Mouse (Mus musculus): ENCODE measurements at regions not wholly inside any gene's neighbourhood (a gene's known extent, or its start where the extent isn't known, plus 50 kb on each side); places are given as distances from the start of the nearest gene placed in this dataset.
A peak's percentile ranks its signal among the peaks of the same experiment; 100 is the strongest.

DNA sequence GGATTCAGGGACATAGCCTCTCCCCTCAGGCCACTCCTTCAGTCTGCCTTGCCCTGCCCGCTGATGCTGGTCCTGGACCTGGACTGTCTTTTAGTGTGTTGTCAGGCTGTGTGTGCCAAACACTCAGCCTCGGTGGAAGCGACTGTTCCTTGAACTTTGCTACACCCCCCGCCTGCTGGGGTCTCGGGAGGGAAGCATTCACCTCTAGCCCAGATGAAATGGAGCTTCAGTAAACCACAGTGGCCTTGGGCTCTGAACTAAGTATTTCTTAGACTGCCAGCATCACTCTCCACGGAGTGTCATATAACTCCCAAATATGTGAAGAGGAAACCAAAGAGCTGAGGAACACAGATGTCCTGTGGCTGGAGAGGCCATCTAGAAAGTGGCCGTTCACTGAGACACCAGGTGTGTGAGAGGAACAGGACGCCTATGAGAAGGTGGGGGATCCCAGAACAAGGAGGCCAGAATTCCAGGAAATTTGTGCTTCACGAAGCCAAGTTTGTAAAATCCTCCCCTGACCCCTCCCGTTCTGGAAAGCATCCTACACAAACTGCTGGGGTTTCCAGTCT lies 170.2 kb downstream of the Zfp36l1 start:
- DNase-seq (ENCODE audit: low spot score): no peak

DNA sequence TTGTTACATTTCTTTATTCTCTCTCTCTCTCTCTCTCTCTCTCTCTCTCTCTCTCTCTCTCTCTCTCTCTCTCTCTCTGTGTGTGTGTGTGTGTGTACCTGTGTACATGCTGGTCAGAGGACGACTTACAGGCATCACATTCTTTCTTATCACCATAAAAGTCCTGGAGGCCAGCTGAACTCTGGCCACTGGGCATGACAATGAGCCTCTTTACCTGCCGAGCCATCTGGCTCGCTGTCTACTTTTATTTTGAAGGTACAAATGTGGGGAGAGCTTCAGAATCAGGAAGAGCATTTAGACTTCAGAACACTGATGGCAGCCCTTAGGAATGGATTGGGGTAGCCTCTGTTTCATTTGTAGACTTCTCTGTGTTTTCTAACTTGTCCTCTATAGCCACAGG lies 171.0 kb downstream of the Zfp36l1 start:
- no peak for DNase-seq (ENCODE audit: low spot score)

DNA sequence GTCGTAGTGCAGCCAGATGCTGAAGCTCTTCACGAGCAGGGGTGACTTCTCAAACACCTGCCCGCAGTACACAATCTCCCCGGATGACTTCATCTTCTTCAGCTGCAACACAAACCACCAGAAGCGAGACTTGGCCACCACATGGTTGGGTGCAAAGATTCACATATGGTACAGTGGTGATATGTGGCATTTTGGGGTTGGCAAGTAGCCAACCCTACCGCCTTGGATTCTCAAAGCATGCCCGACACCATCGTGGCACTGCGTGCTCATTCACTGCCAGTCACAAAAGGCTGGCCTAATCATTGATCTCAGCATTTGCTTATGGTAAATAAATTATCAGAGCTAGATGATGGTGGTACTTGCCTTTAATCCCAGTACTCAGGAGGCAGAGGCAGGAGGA lies 173.4 kb downstream of the Zfp36l1 start:
- no peak for DNase-seq (ENCODE audit: low spot score)

DNA sequence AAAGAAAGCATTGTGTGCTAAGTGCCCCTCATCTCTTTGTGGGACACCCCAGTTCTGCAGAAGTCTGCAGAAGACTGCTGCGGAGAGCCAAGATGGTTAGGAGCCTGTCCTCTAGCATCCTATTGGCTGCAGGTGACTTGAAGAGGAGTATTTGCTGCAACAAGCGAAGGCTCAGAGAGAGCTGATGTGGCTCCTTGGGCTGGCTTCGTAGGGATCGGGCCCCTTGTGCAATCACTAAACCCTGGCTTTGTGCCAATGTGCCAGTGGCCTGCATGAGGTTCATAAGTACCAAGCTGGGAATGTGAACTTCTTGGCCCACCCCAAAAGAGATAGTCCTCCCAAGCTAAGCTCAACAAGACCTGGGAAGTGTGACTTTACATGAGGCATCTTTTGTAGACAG lies 174.9 kb downstream of the Zfp36l1 start:
- no peak for DNase-seq (ENCODE audit: low spot score)

DNA sequence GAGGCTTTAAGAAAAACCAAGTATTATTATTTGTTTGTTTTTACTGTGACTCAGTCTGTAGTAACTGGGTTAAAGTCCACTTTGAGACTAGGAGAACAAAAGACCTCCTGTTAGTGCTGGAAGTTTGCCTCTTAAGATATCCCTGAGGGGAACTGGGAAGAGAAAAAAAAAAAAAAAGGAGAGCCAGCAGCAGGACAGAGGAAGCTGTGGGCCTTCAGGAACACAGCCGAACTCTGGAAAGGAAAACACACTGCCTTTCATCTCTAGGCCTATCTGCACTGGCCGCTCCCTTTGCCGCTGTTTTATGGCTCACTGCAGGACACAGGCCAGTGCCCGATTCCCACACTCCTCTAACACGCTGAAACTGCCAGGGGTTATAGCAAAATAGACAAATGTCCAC lies 176.1 kb downstream of the Zfp36l1 start:
- DNase-seq (ENCODE audit: low spot score): no peak

DNA sequence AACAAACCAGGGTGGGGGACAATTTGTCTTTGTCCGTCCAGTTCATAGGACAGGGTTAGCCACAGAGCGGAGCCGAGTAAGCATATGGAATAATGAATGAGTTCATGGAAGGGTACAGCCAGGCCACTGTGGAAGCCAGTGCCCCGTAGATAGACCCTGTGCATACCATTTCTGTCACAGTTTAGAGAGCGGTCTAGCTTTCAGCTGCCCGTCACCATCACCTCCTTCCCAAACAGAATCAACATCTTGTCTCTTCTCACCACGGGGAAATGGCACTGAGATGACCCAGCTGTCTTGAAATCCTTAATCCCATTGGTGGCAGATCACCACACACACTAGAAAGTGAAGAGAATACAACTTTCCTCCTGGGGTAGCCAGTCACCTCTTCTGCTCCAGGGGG lies 178.7 kb downstream of the Zfp36l1 start:
- DNase-seq (ENCODE audit: low spot score): no peak

DNA sequence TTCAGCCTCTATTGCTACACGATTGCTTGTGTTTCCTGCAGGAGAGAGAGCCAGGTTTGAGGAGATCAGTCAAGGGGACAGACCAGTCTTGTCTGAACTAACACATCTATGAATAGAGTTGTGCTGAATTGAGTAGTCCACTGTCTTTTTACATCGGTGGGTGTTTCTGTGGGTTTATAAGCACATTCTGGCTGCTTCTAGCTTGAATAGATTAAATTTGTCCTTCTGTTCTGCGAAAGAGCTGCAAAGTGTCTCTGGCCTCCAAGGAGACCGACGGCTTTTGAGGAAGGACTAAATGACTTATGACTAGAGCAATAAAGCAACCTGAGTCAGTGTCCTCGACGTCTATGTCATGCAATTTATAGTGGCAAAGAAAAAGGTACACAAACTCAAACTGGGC lies 179.9 kb downstream of the Zfp36l1 start:
- no peak for DNase-seq (ENCODE audit: low spot score)

DNA sequence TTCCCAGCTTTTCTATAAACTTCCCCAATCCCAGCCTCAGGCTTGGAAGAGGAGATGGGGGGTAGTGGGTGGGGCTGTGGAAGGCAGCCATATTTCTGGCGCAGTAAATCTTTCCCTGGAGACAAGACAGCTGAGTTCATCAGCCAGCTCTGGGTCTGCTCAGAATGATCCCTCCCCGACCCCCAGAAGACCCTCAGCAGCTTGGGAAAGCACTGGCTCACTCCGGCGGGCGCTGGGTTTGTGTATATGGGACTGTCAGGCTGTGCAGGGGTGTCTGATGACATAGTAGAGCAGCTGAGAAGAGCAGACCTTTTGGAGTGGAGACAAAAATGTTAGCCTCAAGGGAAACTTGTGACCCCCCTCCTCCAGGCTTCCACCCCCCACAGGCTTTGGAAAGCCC lies 181.4 kb downstream of the Zfp36l1 start:
- DNase-seq (ENCODE audit: low spot score): no peak

DNA sequence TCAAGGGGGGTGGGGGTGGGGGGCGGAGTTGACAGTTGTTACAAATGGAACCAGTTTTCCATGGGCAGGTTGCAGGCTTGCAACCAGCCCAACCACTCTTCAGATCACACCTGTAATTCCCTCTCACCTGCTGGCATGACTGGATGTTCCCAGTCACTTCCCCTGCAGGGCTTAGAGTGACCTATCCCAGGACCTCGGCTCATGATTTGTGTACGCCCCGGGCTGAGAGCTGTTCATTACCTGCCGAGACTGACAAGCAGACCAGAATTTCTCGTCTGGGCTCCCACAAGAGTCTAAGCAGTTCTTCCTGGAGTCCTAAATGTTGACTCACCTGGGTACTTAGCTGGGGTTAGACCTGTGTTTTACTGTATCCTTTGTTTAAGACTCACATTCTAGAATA lies 183.0 kb downstream of the Zfp36l1 start:
- DNase-seq (ENCODE audit: low spot score): no peak

DNA sequence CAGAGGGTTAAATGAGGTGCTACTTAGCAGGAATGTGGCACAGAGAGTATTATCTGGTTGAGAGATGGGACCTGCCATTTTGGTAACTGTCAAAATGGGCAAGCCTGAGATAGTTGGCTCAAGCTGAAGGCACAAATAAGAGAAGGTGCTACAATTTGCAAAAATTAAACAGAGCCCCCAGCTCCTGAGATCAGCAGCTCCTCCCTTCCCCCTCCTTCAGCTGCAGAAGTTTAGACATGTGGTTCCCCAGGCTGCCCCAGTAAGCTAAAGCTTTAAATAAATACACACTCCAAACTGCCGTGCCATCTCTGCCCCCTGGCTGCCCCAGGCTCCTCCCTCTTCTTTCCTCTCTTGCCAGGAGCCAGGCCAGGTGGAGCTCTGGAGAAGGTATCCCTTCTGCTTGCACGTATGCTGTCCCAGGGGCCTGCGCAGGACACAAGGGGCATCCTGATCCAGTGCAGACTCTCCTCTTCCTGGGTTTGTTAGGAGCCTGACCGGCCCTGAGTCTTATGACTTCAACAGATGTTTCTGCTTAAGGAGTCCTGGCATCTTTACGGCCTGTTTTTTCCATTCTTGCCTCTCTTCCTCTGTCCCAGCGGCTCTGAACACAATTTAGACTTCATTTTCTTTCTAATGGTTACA lies 184.0 kb downstream of the Zfp36l1 start:
- no peak for DNase-seq (ENCODE audit: low spot score)

DNA sequence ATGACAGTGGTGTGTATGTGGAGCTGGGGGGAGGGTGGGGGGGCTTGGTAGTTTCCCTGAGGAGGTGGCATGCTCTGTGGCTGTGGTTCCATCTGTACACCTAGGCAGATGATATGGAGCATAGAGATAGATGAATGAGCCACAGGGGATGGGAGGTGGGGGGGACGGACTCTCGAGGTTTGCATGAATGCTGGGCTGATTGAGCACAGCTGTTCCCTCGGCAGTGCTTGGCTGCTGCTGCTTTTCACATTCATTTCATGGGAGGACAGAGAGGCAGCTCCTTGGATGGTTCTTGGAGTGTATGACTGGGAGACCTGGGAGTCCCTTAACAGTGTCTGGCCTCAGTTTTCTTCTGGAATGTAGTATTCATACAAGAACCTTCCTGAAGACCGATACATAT lies 184.5 kb downstream of the Zfp36l1 start:
- no peak for DNase-seq (ENCODE audit: low spot score)

DNA sequence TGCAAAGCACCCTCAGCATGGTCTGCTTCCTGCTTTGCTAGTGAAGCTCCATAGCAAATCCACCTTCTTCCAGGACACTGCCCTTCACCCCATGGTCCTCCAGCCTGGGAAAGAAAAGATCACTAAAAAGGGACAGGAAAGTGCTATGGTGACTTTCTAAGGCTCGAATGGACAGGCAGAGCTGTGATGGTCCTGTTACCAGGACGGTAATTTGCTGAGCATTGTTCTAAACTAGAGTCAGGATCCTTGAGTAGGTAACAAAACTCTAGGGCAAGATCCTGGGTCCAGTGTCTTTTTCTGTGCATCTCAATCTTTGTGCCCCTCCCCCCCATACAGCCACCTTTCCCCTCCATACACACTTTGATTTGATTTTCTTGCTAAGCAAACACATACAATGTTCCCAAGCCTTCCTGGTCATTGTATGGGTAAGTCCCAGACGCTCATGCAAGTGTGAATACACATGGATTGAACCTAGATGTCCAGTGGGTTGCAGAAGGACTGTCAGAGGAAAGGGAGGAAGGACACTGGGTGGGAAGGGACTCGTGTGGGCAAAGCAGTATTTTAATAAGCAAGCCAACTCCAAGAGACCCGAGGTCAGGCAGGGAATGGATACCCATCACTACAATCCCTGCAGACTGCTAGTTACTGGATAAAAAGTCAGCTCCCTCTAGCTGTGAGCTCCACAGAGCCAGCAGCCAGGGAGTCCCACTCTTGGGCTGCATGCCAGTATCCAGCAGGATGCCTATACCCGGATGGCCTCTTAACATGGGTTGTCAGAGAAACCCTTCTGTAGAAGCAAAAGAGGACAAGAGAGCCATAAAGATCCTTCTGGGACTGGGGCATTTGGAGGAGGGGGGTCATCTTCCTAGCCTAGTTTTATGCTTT lies 186.9 kb downstream of the Zfp36l1 start:
- no peak for DNase-seq (ENCODE audit: low spot score)

DNA sequence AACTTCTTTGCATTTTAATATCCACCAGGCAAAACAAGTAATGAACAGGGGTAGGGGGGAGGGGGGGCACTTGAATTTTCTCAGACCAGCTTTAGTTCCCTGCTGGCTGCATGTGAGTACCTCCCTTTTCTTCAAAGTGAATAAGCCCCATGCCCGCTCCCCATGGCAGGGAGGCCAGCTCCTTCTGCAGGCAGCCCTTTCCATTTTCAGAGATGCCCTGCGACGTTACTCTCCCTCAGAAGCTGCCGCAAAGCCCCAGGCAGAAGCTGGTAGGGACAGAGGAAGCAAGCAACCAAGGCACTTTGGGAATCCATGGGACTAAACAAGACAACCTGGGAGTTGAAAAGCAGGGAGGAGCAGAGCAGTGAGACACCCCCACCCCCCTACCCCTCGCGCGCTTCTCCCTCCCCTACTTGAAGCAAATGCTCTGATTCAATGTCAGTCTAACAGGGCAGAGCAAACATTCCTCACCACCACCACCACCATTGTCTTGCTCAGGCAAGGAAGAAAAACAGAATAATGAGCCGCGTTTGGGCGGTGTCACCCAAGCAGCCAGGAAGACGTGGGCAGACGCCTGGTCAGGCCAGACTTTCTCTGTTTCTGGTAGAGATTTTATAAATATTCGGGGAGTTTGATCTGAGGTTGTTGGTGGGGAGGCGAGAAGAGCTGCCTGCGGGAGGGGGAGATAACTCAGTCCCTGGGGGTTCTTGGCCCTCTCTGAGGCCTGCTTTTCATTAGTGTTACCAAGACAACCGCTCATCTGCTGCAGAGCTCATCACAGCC lies 187.7 kb downstream of the Zfp36l1 start:
- DNase-seq (ENCODE audit: low spot score): no peak

DNA sequence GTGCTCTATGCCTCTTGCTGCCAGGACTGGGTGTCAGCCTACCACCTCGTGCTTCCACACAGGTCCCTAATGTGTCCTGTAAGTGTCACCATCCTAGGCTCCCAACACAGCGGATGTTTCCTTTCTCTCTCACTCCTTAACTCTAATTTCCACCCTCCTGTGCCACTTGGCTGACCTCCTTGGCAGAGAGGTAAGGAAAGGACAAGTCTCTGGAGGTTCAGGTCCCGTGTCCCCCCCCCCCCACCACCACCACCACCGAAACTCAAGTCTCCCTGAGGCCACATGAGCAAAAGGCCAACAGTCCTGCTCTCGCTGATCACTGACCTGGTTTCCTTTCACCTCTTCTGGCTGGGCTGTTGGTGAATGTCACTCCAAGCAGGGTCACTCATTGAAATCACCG lies 189.0 kb downstream of the Zfp36l1 start:
- DNase-seq (ENCODE audit: low spot score): no peak

DNA sequence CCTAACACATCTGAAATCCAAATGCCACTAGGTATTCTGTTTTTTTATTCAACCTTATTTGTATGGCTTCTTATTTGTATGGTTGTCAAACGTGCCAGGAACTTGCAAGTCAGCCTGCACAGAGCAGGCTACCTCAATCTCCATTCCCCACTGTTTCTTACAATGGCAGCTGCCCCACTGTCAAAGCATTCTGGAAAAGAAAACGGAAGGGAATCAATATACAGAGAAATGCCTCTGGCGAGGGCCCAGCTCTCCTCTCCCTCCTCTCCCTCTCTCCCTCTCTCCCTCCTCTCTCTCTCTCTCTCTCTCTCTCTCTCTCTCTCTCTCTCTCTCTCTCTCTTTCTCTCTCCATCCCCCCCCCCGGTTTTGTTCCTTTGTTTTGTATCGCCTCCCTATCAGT lies 191.0 kb downstream of the Zfp36l1 start:
- DNase-seq (ENCODE audit: low spot score): no peak

DNA sequence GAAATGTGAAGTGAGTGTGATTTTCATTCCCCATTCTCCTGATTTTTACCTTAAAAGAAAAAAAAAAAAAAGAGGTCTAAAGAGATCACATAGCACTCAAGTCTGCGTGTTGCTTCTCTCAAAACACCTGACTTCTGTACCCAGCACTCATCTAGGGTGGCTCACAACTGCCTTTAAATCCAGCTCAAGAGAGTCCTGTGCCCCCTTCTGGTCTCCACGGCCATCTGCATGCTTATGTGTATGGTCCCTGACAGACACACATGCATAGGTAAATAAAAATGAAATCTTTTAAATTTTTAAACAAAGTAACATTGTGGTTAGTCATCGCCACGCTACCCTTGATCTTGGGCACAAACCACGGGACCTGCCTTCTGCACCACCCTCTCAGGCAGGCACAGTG lies 193.8 kb downstream of the Zfp36l1 start:
- peak; percentile 4 for DNase-seq (ENCODE audit: low spot score)

DNA sequence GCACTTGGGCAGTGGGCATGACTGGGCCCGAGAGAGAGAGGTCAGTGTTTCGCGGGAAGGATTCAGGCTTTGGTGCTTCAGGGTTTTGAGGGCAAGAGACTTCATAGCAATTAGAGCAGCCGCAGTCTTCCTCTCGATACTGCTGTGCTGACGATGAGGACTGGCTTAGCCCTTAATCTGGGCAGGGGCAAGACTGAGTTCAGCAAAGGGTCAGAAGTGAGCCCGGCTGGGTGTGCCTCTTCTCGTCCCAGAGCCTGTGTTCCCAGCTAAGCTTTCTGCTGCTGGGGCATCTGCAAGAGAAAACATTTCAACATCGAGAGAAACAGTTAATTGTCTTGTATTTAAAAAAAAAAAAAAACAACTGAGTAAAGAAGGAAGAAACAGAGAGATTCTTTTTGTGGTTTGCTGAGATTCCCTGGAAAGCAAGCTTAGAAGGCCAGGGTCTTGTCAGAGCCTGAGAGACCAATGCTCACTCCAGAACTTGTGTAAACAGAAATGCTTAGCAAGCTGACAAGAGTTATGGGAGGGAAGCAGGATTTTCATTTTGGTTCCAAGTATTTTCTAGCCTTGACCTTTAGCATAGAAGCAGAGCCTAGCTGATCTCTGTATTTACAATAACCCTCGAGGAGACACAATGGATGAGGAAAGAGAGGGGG lies 195.1 kb downstream of the Zfp36l1 start:
- DNase-seq (ENCODE audit: low spot score): no peak

DNA sequence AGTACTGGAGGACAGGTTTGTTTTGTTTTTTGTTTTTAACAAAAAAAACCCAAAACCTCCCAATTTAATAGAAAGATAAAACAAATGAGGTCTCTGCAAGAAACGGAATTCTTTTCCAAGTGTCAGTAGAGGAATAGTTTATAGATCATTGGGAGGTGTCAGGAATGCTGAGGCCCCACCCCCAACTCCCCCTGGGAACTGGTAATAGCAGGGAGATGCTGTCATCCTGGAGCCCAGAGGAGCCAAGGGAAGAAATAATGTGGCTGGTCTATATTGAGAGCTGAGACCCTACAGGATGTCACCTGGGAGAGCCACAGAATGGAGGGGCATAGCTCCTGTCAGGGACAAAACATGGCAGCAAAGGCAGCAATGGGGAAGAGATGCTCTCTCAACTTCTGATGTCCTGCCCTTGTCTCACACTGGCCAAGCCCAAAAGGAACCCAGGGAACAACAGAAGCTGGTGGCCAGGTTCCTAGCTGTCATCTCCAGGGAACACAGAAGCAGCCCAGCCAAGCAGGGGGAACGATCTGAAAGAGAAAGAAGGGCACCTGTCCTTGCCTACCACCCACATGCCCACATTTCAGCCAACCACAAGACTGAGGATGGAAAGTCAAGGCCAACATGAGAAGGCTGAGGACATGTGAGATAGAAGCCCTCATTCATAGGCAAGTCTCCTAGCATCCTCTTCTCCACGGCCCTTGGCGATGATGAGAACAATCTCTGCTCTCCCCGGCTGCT lies 195.7 kb downstream of the Zfp36l1 start:
- DNase-seq (ENCODE audit: low spot score): no peak

DNA sequence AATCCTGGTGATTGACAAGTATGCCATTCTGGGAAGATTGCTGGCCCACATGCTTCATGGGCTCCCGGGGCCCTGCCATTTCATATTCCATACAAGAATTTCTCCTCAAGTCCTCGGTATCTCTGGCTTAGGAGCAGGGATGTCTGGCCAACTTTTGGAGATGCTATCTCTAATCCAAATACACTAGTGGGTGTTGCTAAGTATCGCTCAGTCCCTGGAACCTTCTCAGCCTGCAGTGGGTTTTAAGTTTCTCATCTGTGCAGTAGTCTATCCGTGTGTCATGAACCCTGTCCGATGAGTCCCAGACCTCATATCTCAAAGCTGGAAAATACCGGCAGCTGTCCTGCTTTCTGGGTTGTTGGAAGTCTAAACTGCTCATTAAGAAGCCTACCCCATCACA lies 198.9 kb downstream of the Zfp36l1 start:
- DNase-seq (ENCODE audit: low spot score): no peak

DNA sequence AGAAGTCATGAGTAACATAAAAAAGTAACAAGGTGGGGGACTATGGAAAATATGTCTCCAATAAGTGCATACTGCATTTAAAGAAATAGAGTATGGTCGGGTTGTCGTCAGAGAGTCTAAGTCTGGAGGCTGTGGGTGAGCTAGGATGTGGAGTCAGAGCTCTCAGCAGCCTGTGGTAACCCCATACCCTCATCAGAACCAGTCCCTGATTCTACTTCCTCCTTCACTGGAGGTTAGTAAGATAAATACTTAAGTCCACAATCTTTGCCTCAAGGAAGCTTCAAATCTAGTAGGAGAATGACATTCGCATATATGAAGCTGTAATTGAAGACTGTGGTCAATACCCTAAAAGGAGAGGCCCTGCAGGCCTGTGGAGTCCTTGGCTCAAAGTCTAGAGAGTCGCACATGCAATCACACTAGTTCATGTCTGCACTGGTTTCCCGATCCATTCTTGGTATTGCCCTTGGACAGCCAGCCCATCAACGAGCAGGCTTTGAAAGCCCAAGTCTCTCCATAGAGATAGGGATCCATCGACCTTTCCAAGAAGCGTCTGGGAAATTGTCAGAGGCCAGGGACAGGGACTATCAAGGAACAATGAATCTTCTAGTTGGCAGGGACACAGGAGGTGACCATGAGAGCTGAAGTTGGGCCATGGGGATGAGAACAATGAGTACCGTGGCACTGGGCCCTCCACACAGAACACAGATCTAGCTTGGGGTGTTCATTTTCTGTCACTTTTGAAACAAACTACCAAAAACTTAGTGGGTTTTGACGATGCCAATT lies 200.3 kb downstream of the Zfp36l1 start:
- no peak for DNase-seq (ENCODE audit: low spot score)
